Mouse (Mus musculus): ENCODE results near the gene Ctdsp1. TPM values are rescaled to one million over a fixed set of nuclear protein-coding genes. Genes with fewer than 3 reads are reported as not detected.
"Not testable (repeated sequence)": the region's sequence is repeated elsewhere in the genome, so short reads cannot be mapped to it uniquely, and the experiment has no call there.

The Ctdsp1 gene
- total and polyA plus RNA-seq, 2 experiments, result 27.1 to 167 TPM

DNA sequence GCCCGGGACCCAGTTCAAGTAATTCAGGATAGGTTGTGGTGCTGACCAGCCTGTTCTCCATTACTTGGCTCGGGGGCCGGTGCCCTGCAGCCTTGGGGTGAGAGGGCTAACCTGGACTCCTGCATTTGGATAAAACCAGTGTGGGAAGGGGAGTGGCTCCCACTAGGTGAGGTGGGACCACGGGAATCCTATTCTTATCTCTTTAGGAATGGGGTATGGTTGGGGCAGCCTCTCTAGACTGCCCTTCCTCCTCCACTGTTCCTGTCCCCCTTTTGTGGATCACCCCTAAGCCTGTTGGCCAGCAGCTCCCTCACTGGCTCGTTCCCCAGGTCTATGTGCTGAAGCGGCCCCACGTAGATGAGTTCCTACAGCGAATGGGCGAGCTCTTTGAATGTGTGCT is 3.0 kb downstream of the Ctdsp1 start:
- no peak overlapping the region; the same call in 1 of the 2 replicates for H3K9ac ChIP-seq (ENCODE audit: low read depth, low read length)
- no peaks in the 10 kb centered on the region for H3K27me3 ChIP-seq (ENCODE audit: control insufficient read depth, insufficient read depth, low read length)
- H3K79me2 ChIP-seq (ENCODE audit: control insufficient read depth, insufficient read depth, low read length), result peaks cover 17% of the 10 kb centered on the region; the same call in 1 of the 2 replicates
- peaks cover 24% of the 10 kb centered on the region for H3K4me1 ChIP-seq (ENCODE audit: control insufficient read depth, insufficient read depth, low read length)
- no peak for DNase-seq (ENCODE audit: extremely low read depth, low read depth, low spot score)
- peak overlapping the region; percentile 81; the same call in 1 of the 2 replicates for H3K27ac ChIP-seq (replicated peaks; ENCODE audit: insufficient read depth, low read depth, low read length)
- TF ChIP-seq POLR2A (IDR thresholded peaks at IDR 0.05; ENCODE audit: extremely low read depth, insufficient read depth, low read length), result no peak
- TF ChIP-seq CTCF (IDR thresholded peaks at IDR 0.05; ENCODE audit: low read depth, low read length), result no peak
- peaks cover 11% of the 10 kb centered on the region; the same call in 1 of the 2 replicates for H3K36me3 ChIP-seq (ENCODE audit: control insufficient read depth, insufficient read depth, low read length)
- H3K4me3 ChIP-seq (ENCODE audit: insufficient read depth, low read depth, low read length), result no peak overlapping the region
- WGBS, result 84% methylated on average over 9 of the region's 9 CpGs

DNA sequence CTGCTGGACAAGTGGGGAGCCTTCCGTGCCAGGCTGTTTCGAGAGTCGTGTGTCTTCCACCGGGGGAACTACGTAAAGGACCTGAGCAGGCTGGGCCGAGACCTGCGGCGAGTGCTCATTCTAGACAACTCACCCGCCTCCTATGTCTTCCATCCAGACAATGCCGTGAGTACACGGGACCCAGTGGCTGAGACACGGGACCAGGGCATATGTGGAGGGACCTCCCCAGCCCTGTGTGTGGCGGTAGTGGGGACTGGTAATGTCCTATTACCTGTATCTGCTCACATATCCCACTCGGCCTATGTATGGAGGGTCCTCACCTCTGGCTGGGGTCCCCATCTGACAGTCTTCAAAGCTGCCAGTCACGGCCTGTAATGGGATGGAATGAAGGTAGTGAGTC is 3.5 kb downstream of the Ctdsp1 start:
- H3K9ac ChIP-seq (ENCODE audit: low read depth, low read length), result no peak overlapping the region; the same call in 1 of the 2 replicates
- WGBS, result 91% methylated on average over 15 of the region's 15 CpGs
- H3K27ac ChIP-seq (replicated peaks; ENCODE audit: insufficient read depth, low read depth, low read length), result peak overlapping the region; percentile 35; the same call in 1 of the 2 replicates
- H3K27me3 ChIP-seq (ENCODE audit: control insufficient read depth, insufficient read depth, low read length), result no peaks in the 10 kb centered on the region
- no peak overlapping the region for H3K4me3 ChIP-seq (ENCODE audit: insufficient read depth, low read depth, low read length)
- peaks cover 17% of the 10 kb centered on the region; the same call in 1 of the 2 replicates for H3K79me2 ChIP-seq (ENCODE audit: control insufficient read depth, insufficient read depth, low read length)
- peaks cover 11% of the 10 kb centered on the region; the same call in 1 of the 2 replicates for H3K36me3 ChIP-seq (ENCODE audit: control insufficient read depth, insufficient read depth, low read length)
- DNase-seq (ENCODE audit: extremely low read depth, low read depth, low spot score), result no peak
- TF ChIP-seq POLR2A (IDR thresholded peaks at IDR 0.05; ENCODE audit: extremely low read depth, insufficient read depth, low read length) (no peak), CTCF (IDR thresholded peaks at IDR 0.05; ENCODE audit: low read depth, low read length) (no peak)
- H3K4me1 ChIP-seq (ENCODE audit: control insufficient read depth, insufficient read depth, low read length), result peaks cover 24% of the 10 kb centered on the region

- Histone ChIP-seq H3K27me3 (ENCODE audit: control insufficient read depth, insufficient read depth, low read length) (no peaks in the 10 kb centered on the region), H3K27ac (replicated peaks; ENCODE audit: insufficient read depth, low read depth, low read length) (peak overlapping the region; percentile 35), H3K4me3 (ENCODE audit: insufficient read depth, low read depth, low read length) (no peak overlapping the region), H3K4me1 (ENCODE audit: control insufficient read depth, insufficient read depth, low read length) (peaks cover 24% of the 10 kb centered on the region), H3K9ac (ENCODE audit: low read depth, low read length) (peak overlapping the region; percentile 18; the same call in 1 of the 2 replicates), H3K36me3 (ENCODE audit: control insufficient read depth, insufficient read depth, low read length) (peaks cover 11% of the 10 kb centered on the region; the same call in 1 of the 2 replicates), H3K79me2 (ENCODE audit: control insufficient read depth, insufficient read depth, low read length) (peaks cover 17% of the 10 kb centered on the region; the same call in 1 of the 2 replicates)
- TF ChIP-seq POLR2A (IDR thresholded peaks at IDR 0.05; ENCODE audit: extremely low read depth, insufficient read depth, low read length) (no peak), CTCF (IDR thresholded peaks at IDR 0.05; ENCODE audit: low read depth, low read length) (no peak)
- peak; percentile 37 for DNase-seq (ENCODE audit: extremely low read depth, low read depth, low spot score)
- WGBS, result 45% methylated on average over 12 of the region's 13 CpGs
Observed at GRCm38 (mm10) chr1:74395290-74395689, 4.0 kb downstream of the Ctdsp1 start.

- Histone ChIP-seq H3K4me1 (ENCODE audit: control insufficient read depth, insufficient read depth, low read length) (peaks cover 26% of the 10 kb centered on the region), H3K27ac (replicated peaks; ENCODE audit: insufficient read depth, low read depth, low read length) (peak overlapping the region; percentile 77), H3K36me3 (ENCODE audit: control insufficient read depth, insufficient read depth, low read length) (peaks cover 11% of the 10 kb centered on the region; the same call in 1 of the 2 replicates), H3K9ac (ENCODE audit: low read depth, low read length) (peak overlapping the region; percentile 23; the same call in 1 of the 2 replicates), H3K79me2 (ENCODE audit: control insufficient read depth, insufficient read depth, low read length) (peaks cover 17% of the 10 kb centered on the region; the same call in 1 of the 2 replicates)
- WGBS, result 4% methylated on average over 12 of the region's 12 CpGs
- H3K4me3 ChIP-seq (ENCODE audit: insufficient read depth, low read depth, low read length); H3K27me3 ChIP-seq (ENCODE audit: control insufficient read depth, insufficient read depth, low read length): not testable (repeated sequence)
- peak; percentile 94 for DNase-seq (ENCODE audit: extremely low read depth, low read depth, low spot score)
Observed at GRCm38 (mm10) chr1:74396456-74397222, 5.3 kb downstream of the Ctdsp1 start.

DNA sequence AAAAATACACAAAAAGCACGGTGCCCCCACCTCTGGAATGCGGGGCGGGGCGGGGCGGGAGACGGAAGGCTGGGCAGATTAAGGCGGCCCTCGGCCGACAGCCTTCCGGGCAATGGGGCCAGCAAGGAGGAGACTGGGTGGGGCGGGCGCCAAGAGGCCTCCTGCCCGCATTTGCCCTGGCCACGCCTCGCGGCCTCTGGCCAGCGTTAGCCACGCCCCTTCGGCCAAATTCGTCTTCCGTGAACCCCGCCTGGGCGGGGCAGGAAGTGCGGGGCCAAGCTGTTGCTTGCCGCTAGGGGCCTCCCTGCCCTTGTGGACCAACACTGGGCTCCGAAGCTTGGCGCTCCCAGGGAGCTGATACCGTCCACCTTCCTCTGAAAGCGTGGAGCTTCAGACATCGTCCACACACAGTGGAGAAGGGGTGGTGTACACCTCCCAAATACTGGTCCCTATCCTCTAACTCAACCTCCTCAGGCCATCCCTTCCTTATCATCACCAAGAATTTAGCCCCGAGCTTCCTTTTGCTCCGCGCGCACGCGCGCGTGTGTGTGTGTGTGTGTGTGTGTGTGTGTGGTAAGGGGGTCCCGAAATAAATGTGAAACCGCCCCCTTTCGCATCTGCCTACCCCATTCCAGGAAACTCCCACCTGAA is 6.1 kb downstream of the Ctdsp1 start:
- peak; percentile 92 for DNase-seq (ENCODE audit: extremely low read depth, low read depth, low spot score)
- H3K4me3 ChIP-seq (ENCODE audit: insufficient read depth, low read depth, low read length), result peak overlapping the region; percentile 34

More for the DNA sequence above, 6.1 kb downstream of the Ctdsp1 start:
- peak overlapping the region; percentile 70 for H3K9ac ChIP-seq (ENCODE audit: low read depth, low read length)
- TF ChIP-seq CTCF (IDR thresholded peaks at IDR 0.05; ENCODE audit: low read depth, low read length) (peak; percentile 87), POLR2A (IDR thresholded peaks at IDR 0.05; ENCODE audit: extremely low read depth, insufficient read depth, low read length) (peak; percentile 83)
- peak overlapping the region; percentile 85 for H3K27ac ChIP-seq (replicated peaks; ENCODE audit: insufficient read depth, low read depth, low read length)
- H3K36me3 ChIP-seq (ENCODE audit: control insufficient read depth, insufficient read depth, low read length), result peaks cover 11% of the 10 kb centered on the region; the same call in 1 of the 2 replicates
- under 1% methylated on average over 39 of the region's 41 CpGs for WGBS
- no peaks in the 10 kb centered on the region for H3K27me3 ChIP-seq (ENCODE audit: control insufficient read depth, insufficient read depth, low read length)
- peaks cover 26% of the 10 kb centered on the region for H3K4me1 ChIP-seq (ENCODE audit: control insufficient read depth, insufficient read depth, low read length)
- peaks cover 15% of the 10 kb centered on the region; the same call in 1 of the 2 replicates for H3K79me2 ChIP-seq (ENCODE audit: control insufficient read depth, insufficient read depth, low read length)

All from liver, adult 2 months (tissue).